Mouse (Mus musculus): ENCODE measurements around the gene Myod1. TPM values are rescaled to one million over a fixed set of nuclear protein-coding genes. Genes with fewer than 3 reads are reported as not detected.

The Myod1 gene
- polyA plus RNA-seq, 1 experiment = 0.05 TPM

- Histone ChIP-seq H3K27me3 (ENCODE audit: control insufficient read depth, insufficient read depth, low read length) (no peaks in the 10 kb centered on the region; the same call in 1 of the 2 replicates), H3K36me3 (ENCODE audit: control insufficient read depth, insufficient read depth, low read length) (no peaks in the 10 kb centered on the region), H3K27ac (ENCODE audit: control insufficient read depth, insufficient read depth, low read length) (no peak overlapping the region), H3K4me3 (ENCODE audit: control insufficient read depth, insufficient read depth, low read length) (no peak overlapping the region), H3K4me1 (replicated peaks; ENCODE audit: control insufficient read depth, insufficient read depth, low read length) (peaks cover 11% of the 10 kb centered on the region)
- 94% methylated on average over 1 of the region's 1 CpGs for whole genome bisulfite sequencing
- no peak for DNase-seq
- TF ChIP-seq CTCF (IDR thresholded peaks at IDR 0.05; ENCODE audit: borderline replicate concordance, control insufficient read depth, extremely low read depth, insufficient read depth, low read length, poor library complexity) = no peak
- TF ChIP-seq POLR2A (IDR thresholded peaks at IDR 0.05; ENCODE audit: control insufficient read depth, extremely low read depth, insufficient read depth, low read length, poor library complexity) = no peak
Observed at GRCm38 (mm10) chr7:46399676-46400075, 23.4 kb downstream of the Myod1 start.

- no peak for TF ChIP-seq CTCF (IDR thresholded peaks at IDR 0.05; ENCODE audit: borderline replicate concordance, control insufficient read depth, extremely low read depth, insufficient read depth, low read length, poor library complexity)
- TF ChIP-seq POLR2A (IDR thresholded peaks at IDR 0.05; ENCODE audit: control insufficient read depth, extremely low read depth, insufficient read depth, low read length, poor library complexity) = no peak
- no peak for DNase-seq
- H3K27ac ChIP-seq (ENCODE audit: control insufficient read depth, insufficient read depth, low read length) = no peak overlapping the region
- WGBS = 69% methylated on average over 8 of the region's 8 CpGs
- no peak overlapping the region for H3K4me3 ChIP-seq (ENCODE audit: control insufficient read depth, insufficient read depth, low read length)
- no peaks in the 10 kb centered on the region; the same call in 1 of the 2 replicates for H3K27me3 ChIP-seq (ENCODE audit: control insufficient read depth, insufficient read depth, low read length)
- H3K4me1 ChIP-seq (replicated peaks; ENCODE audit: control insufficient read depth, insufficient read depth, low read length) = peaks cover 11% of the 10 kb centered on the region
- no peaks in the 10 kb centered on the region for H3K36me3 ChIP-seq (ENCODE audit: control insufficient read depth, insufficient read depth, low read length)
Observed at GRCm38 (mm10) chr7:46400346-46400745, 24.1 kb downstream of the Myod1 start.

- H3K27me3 ChIP-seq (ENCODE audit: control insufficient read depth, insufficient read depth, low read length) = no peaks in the 10 kb centered on the region; the same call in 1 of the 2 replicates
- no peaks in the 10 kb centered on the region for H3K36me3 ChIP-seq (ENCODE audit: control insufficient read depth, insufficient read depth, low read length)
- DNase-seq = no peak
- no peak for TF ChIP-seq POLR2A (IDR thresholded peaks at IDR 0.05; ENCODE audit: control insufficient read depth, extremely low read depth, insufficient read depth, low read length, poor library complexity)
- TF ChIP-seq CTCF (IDR thresholded peaks at IDR 0.05; ENCODE audit: borderline replicate concordance, control insufficient read depth, extremely low read depth, insufficient read depth, low read length, poor library complexity) = no peak
- WGBS = 71% methylated on average over 3 of the region's 3 CpGs
- no peak overlapping the region for H3K27ac ChIP-seq (ENCODE audit: control insufficient read depth, insufficient read depth, low read length)
- H3K4me1 ChIP-seq (replicated peaks; ENCODE audit: control insufficient read depth, insufficient read depth, low read length) = peaks cover 4% of the 10 kb centered on the region
- no peak overlapping the region for H3K4me3 ChIP-seq (ENCODE audit: control insufficient read depth, insufficient read depth, low read length)
Observed at GRCm38 (mm10) chr7:46401371-46402180, 25.3 kb downstream of the Myod1 start.

- H3K27me3 ChIP-seq (ENCODE audit: control insufficient read depth, insufficient read depth, low read length) = no peaks in the 10 kb centered on the region; the same call in 1 of the 2 replicates
- DNase-seq = no peak
Observed at GRCm38 (mm10) chr7:46403616-46404485, 27.6 kb downstream of the Myod1 start.

GRCm38 (mm10) chr7:46404756-46405155 is 28.5 kb downstream of the Myod1 start:
- WGBS = 89% methylated on average over 7 of the region's 7 CpGs
- H3K27ac ChIP-seq (ENCODE audit: control insufficient read depth, insufficient read depth, low read length) = no peak overlapping the region
- peaks cover 4% of the 10 kb centered on the region for H3K4me1 ChIP-seq (replicated peaks; ENCODE audit: control insufficient read depth, insufficient read depth, low read length)
- H3K27me3 ChIP-seq (ENCODE audit: control insufficient read depth, insufficient read depth, low read length) = no peaks in the 10 kb centered on the region
- TF ChIP-seq CTCF (IDR thresholded peaks at IDR 0.05; ENCODE audit: borderline replicate concordance, control insufficient read depth, extremely low read depth, insufficient read depth, low read length, poor library complexity) (no peak), POLR2A (IDR thresholded peaks at IDR 0.05; ENCODE audit: control insufficient read depth, extremely low read depth, insufficient read depth, low read length, poor library complexity) (no peak)
- no peaks in the 10 kb centered on the region for H3K36me3 ChIP-seq (ENCODE audit: control insufficient read depth, insufficient read depth, low read length)
- no peak overlapping the region for H3K4me3 ChIP-seq (ENCODE audit: control insufficient read depth, insufficient read depth, low read length)
- no peak for DNase-seq

More at GRCm38 (mm10) chr7:46403616-46404485, 27.6 kb downstream of the Myod1 start:
- TF ChIP-seq CTCF (IDR thresholded peaks at IDR 0.05; ENCODE audit: borderline replicate concordance, control insufficient read depth, extremely low read depth, insufficient read depth, low read length, poor library complexity) (no peak), POLR2A (IDR thresholded peaks at IDR 0.05; ENCODE audit: control insufficient read depth, extremely low read depth, insufficient read depth, low read length, poor library complexity) (no peak)
- no peak overlapping the region for H3K4me3 ChIP-seq (ENCODE audit: control insufficient read depth, insufficient read depth, low read length)
- 95% methylated on average over 15 of the region's 15 CpGs for WGBS
- H3K4me1 ChIP-seq (replicated peaks; ENCODE audit: control insufficient read depth, insufficient read depth, low read length) = peaks cover 4% of the 10 kb centered on the region
- no peaks in the 10 kb centered on the region for H3K36me3 ChIP-seq (ENCODE audit: control insufficient read depth, insufficient read depth, low read length)
- H3K27ac ChIP-seq (ENCODE audit: control insufficient read depth, insufficient read depth, low read length) = no peak overlapping the region

- H3K27ac ChIP-seq (ENCODE audit: control insufficient read depth, insufficient read depth, low read length) = no peak overlapping the region
Observed at GRCm38 (mm10) chr7:46408606-46409005, 32.3 kb downstream of the Myod1 start.

More at GRCm38 (mm10) chr7:46408606-46409005, 32.3 kb downstream of the Myod1 start:
- DNase-seq = no peak
- Histone ChIP-seq H3K27me3 (ENCODE audit: control insufficient read depth, insufficient read depth, low read length) (no peaks in the 10 kb centered on the region), H3K4me1 (replicated peaks; ENCODE audit: control insufficient read depth, insufficient read depth, low read length) (no peaks in the 10 kb centered on the region), H3K4me3 (ENCODE audit: control insufficient read depth, insufficient read depth, low read length) (no peak overlapping the region), H3K36me3 (ENCODE audit: control insufficient read depth, insufficient read depth, low read length) (no peaks in the 10 kb centered on the region)
- 89% methylated on average over 9 of the region's 9 CpGs for WGBS
- TF ChIP-seq POLR2A (IDR thresholded peaks at IDR 0.05; ENCODE audit: control insufficient read depth, extremely low read depth, insufficient read depth, low read length, poor library complexity) (no peak), CTCF (IDR thresholded peaks at IDR 0.05; ENCODE audit: borderline replicate concordance, control insufficient read depth, extremely low read depth, insufficient read depth, low read length, poor library complexity) (no peak)
